Mouse (Mus musculus) Patski (cell line): ENCODE data around the gene Ppp4r1. TPM values are rescaled to one million over a fixed set of nuclear protein-coding genes. Genes with fewer than 3 reads are reported as not detected.

Experiments used
- ATAC-seq: fragments of 100-300 bp; one replicate; pipeline ENCODE4 v1.8.0; 2021
- CTCF ChIA-PET: fragments of 350-600 bp; sonication (Branson Sonifier 250); formaldehyde crosslinking; loops from one replicate; lab custom pipeline; 2022; ENCODE audit warnings: inconsistent platforms; lab: Charles Lee
- POLR2A ChIA-PET: fragments of 350-600 bp; sonication (Branson Sonifier 250); formaldehyde crosslinking; loops from one replicate; lab custom pipeline; 2022; ENCODE audit warnings: antibody characterized with exemption, inconsistent platforms; lab: Charles Lee
- DNase-seq: peaks from one replicate; pipeline ENCODE4 v3.0.0-alpha.2; 2011; ENCODE audit warnings: low read depth, low spot score
- H3K27me3 ChIP-seq: fragments of 371-371 bp; one replicate; pipeline ENCODE4 v1.5.1; 2021
- CTCF ChIP-seq: fragments of 100-300 bp; IDR thresholded peaks from one replicate; pipeline ENCODE4 v1.5.1; 2021
- in situ Hi-C: fragments of 300-500 bp; cut with MboI; formaldehyde crosslinking; loops from 3 replicates; pipeline ENCODE4 v1.11.1; 2018; ENCODE audit warnings: low pct_unique_long_range_greater_than_20kb, mixed read lengths
- polyA plus RNA-seq: library from polyadenylated mRNA; unstranded; gene quantifications from one replicate; pipeline ENCODE4 v1.2.3, GENCODE M21; 2021

Ppp4r1 gene
- 82.3 TPM for polyA plus RNA-seq

DNA sequence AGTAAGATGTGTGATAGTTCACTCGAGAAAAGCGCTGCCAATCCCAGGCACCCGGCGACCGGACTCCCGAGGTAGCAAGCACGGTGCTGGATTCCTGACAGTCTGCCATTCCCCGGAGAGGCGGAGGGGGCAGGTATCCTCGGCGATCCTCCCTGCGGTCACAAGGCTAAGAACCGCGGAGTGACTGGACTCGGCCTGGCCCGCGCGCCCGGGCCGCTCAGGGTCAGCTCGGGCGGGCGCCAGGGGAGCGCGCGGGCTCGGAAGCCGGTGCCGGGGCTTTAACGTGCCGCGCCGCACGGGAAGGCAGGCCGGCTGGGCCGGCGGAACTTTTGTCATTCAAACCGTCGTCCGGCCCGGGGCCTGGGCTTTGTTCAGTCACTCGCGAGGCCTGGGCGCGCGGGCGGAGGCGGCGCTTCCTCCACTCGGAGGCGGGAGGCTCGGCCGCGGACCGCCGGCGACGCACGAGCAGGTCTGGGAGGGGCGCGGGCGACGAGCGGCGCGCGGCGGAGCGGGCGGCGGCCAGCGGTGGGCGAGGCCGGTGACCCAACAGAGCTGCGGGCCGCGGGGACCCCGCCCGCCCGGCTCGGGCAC, at the start of gene Ppp4r1:
Gene Ppp4r1, plus strand, starts transcription at position 23 of the 591 bp plus-strand sequence.
- in situ Hi-C loops, result no loop called here
- ChIA-PET CTCF (interaction anchor here (1.3 kb wide), 1 partner anchor 8 kb away, joined by 3 read pairs; no protein-coding TSS in a partner anchor), POLR2A (interaction anchor here (1.4 kb wide), 2 partner anchors 9 to 10 kb away, joined by 4 to 6 read pairs; partner anchors contain the start of gene Rab31)

DNA sequence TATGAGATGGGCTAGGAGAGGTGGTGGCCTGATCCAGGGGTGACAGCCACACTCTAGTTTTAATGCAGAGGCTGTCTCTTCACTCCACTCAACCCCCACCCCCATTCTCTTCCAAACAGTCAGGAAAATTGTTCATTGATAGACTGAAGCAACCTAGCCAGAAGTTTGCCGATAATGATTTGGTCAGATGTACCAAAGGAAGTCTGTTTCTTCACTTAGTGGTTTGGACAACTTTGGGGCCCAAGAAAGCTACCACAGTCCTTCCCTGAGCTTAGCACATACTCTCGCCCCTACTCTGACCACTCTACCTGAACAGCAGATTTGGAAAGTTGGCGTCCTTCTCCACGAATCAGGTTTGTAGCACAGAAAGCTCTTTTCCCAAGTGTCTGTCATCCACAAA, 49.7 kb upstream of the Ppp4r1 start:
- DNase-seq (no peak), ATAC-seq (no peak)
- POLR2A ChIA-PET, result interaction anchor here (0.8 kb wide), 1 partner anchor 104 kb away, joined by 3 read pairs; no protein-coding TSS in a partner anchor
- in situ Hi-C loops, result no loop called here
- H3K27me3 ChIP-seq, result no peaks in the 10 kb centered on the region
- no peak for TF ChIP-seq CTCF
- CTCF ChIA-PET, result interaction anchor here (1.0 kb wide), 1 partner anchor 21 kb away, joined by 3 read pairs; no protein-coding TSS in a partner anchor

More for the DNA sequence above, at the start of gene Ppp4r1:
- DNase-seq (no peak), ATAC-seq (peak; percentile 84)
- peak; percentile 52 for TF ChIP-seq CTCF
- no peaks in the 10 kb centered on the region for H3K27me3 ChIP-seq

DNA sequence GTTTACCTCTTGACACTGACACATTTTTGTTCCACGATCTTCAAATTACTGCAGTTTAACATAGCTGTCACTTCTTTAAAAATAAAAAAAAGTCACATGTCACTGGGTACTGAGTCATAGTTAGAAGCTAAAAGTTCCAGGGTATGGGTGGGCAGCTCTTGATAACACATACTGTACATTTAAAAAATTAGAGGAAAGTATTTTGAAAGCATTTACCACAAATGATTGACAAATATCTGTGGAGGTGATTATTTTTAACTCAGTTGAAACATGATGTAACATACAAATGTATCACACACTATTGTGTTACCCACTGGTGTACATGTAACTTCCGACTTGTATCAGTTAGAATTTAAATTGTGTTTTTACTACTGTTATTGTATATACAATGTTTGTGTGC, 47.3 kb upstream of the Ppp4r1 start:
- TF ChIP-seq CTCF, result no peak
- ChIA-PET POLR2A (no interaction called here), CTCF (interaction anchor here (0.9 kb wide), 1 partner anchor 20 kb away, joined by 3 read pairs; no protein-coding TSS in a partner anchor)
- no peaks in the 10 kb centered on the region for H3K27me3 ChIP-seq
- ATAC-seq (no peak), DNase-seq (no peak)
- in situ Hi-C loops, result no loop called here

DNA sequence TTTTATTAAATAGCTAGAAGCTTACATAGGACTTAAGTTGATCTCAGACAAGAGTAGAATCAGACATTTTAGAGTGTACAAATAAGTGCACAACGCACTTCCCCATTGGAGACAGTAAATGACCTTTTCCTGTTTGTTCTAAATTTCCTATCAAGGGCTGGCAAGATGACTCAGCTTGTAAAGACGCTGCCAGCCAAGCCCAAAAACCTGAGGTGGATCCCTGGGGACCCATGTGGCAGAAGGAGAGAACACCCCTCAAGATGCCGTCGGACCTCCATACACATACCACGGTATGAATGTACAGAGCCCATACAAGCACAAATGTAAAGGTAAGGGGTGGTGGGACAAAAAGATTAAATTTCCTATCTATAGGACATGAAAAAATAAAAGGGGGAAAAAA, 45.2 kb upstream of the Ppp4r1 start:
- ATAC-seq, result peak; percentile 33
- ChIA-PET CTCF (interaction anchor here (1.0 to 1.8 kb wide), 5 partner anchors 12 to 74 kb away, joined by 3 to 4 read pairs (median 3); no protein-coding TSS in a partner anchor), POLR2A (no interaction called here)
- in situ Hi-C loops, result no loop called here
- no peak for TF ChIP-seq CTCF
- no peak for DNase-seq
- no peaks in the 10 kb centered on the region for H3K27me3 ChIP-seq

DNA sequence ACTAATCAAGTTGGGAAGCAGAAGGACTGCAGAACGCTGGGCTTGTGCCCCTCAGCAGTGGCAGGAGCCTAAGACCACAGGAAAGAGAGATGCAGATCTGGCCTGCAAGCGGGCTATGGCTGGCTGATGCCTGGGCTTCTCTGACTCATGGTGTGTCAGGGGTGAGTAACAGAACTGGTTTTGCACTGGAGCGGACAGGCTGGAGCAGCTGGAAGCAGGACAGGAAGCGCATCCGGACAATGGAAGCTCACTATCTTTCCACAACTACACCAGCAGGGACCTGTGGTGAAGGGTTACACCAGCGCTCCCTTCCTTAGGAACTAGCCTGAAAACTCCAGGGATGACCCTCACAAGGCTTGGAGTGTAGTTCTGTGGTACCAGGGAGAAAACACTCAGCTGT, 44.8 kb upstream of the Ppp4r1 start:
- peak; percentile 96 for ATAC-seq
- ChIA-PET CTCF (interaction anchor here (1.0 to 1.8 kb wide), 3 partner anchors 11 to 52 kb away, joined by 3 to 4 read pairs (median 3); no protein-coding TSS in a partner anchor), POLR2A (no interaction called here)
- no peaks in the 10 kb centered on the region for H3K27me3 ChIP-seq
- DNase-seq, result peak; percentile 51
- in situ Hi-C loops, result no loop called here
- no peak for TF ChIP-seq CTCF

DNA sequence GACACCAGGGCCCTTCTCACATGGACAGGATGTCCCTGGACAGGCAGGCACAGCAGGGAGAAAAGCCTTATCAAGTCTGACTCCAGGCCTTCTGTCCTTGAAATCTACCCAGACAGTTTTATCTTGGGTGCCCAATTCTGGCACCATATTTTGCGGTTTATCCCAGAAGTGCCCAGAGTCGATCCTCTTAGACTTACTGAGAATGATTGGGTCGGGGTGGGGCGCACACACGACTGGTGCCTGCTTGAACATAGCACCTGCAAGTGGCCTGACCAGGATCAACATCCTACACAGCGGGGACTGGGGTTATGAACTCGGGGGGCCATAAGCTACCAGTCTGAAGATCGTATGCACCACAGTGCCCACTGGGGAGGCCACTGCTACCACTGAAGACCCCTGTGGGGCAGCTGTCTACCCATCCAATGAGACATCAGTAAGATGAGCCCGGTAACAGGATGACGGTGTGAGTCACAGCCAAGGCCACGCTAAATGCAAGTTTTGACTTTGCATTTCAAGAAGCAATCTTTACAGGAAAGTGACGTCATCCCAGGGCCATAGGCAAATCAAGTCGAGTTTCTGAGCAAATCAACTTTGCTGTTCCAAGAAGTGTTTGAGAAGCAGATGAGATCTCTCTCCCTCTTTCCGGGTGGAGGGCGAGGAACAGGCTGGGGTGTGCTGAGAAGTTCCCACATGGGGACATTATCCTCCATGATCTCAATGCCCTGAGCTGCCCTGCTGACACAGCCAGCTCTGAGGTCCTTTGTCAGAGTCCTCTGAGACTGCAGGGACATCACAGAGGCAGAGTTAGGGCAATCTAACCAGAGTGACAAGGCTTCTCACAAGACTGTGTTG, 42.3 kb upstream of the Ppp4r1 start:
- in situ Hi-C loops, result no loop called here
- POLR2A ChIA-PET, result interaction anchor here (0.6 kb wide), 1 partner anchor 48 kb away, joined by 3 read pairs; no protein-coding TSS in a partner anchor
- no peak for ATAC-seq
- TF ChIP-seq CTCF, result no peak
- H3K27me3 ChIP-seq, result no peaks in the 10 kb centered on the region
- no peak for DNase-seq
- CTCF ChIA-PET, result no interaction called here

- no peak for TF ChIP-seq CTCF
- in situ Hi-C loops, result no loop called here
- CTCF ChIA-PET, result interaction anchor here (1.1 kb wide), 1 partner anchor 15 kb away, joined by 3 read pairs; no protein-coding TSS in a partner anchor
- POLR2A ChIA-PET, result interaction anchor here (1.5 kb wide), 1 partner anchor 12 kb away, joined by 4 read pairs; no protein-coding TSS in a partner anchor
- ATAC-seq (no peak), DNase-seq (no peak)
- H3K27me3 ChIP-seq, result no peaks in the 10 kb centered on the region
Observed at GRCm38 (mm10) chr17:65741565-65741964, 40.8 kb upstream of the Ppp4r1 start.

GRCm38 (mm10) chr17:65742245-65742905, 40.0 kb upstream of the Ppp4r1 start:
- ATAC-seq, result no peak
- in situ Hi-C loops, result no loop called here
- POLR2A ChIA-PET, result interaction anchor here (1.5 kb wide), 1 partner anchor 11 kb away, joined by 4 read pairs; no protein-coding TSS in a partner anchor
- TF ChIP-seq CTCF, result no peak
- DNase-seq, result no peak
- H3K27me3 ChIP-seq, result no peaks in the 10 kb centered on the region
- CTCF ChIA-PET, result interaction anchor here (1.1 kb wide), 1 partner anchor 15 kb away, joined by 3 read pairs; no protein-coding TSS in a partner anchor

GRCm38 (mm10) chr17:65742969-65743368, 39.4 kb upstream of the Ppp4r1 start:
- TF ChIP-seq CTCF, result no peak
- no peak for DNase-seq
- H3K27me3 ChIP-seq, result no peaks in the 10 kb centered on the region
- CTCF ChIA-PET, result no interaction called here
- in situ Hi-C loops, result no loop called here
- POLR2A ChIA-PET, result no interaction called here
- no peak for ATAC-seq

GRCm38 (mm10) chr17:65743664-65744330, 38.6 kb upstream of the Ppp4r1 start:
- ATAC-seq (no peak), DNase-seq (no peak)
- in situ Hi-C loops, result no loop called here
- H3K27me3 ChIP-seq, result no peaks in the 10 kb centered on the region
- TF ChIP-seq CTCF, result no peak
- POLR2A ChIA-PET, result no interaction called here
- CTCF ChIA-PET, result no interaction called here
